Mouse (Mus musculus): ENCODE results near the gene Klhl40. TPM values are rescaled to one million over a fixed set of nuclear protein-coding genes. Genes with fewer than 3 reads are reported as not detected.

The Klhl40 gene
- polyA plus RNA-seq, 2 experiments = 12.4 to 20.8 TPM

GRCm38 (mm10) chr9:121763716-121764115, 13.7 kb upstream of the Klhl40 start:
- Histone ChIP-seq H3K4me3 (replicated peaks; ENCODE audit: low read length) (no peak overlapping the region), H3K36me3 (ENCODE audit: control insufficient read depth, insufficient read depth, low read length) (peaks cover 63% of the 10 kb centered on the region), H3K27ac (replicated peaks; ENCODE audit: low read depth, low read length) (no peak overlapping the region), H3K27me3 (ENCODE audit: control insufficient read depth, insufficient read depth, low read length) (no peaks in the 10 kb centered on the region), H3K9ac (ENCODE audit: low read depth, low read length, severe bottlenecking) (no peak overlapping the region), H3K4me1 (ENCODE audit: control insufficient read depth, insufficient read depth, low read length) (peaks cover 14% of the 10 kb centered on the region), H3K9me3 (ENCODE audit: control insufficient read depth, low read length) (no peaks in the 10 kb centered on the region), H3K4me2 (replicated peaks; ENCODE audit: low read depth, low read length, severe bottlenecking) (no peak overlapping the region)
- no peak for DNase-seq (ENCODE audit: low spot score)
- 91% methylated on average over 19 of the region's 19 CpGs for WGBS
- no peak for TF ChIP-seq POLR2A (IDR thresholded peaks at IDR 0.05; ENCODE audit: borderline replicate concordance, extremely low read depth, insufficient read depth, insufficient read length)
- ATAC-seq (ENCODE audit: low FRiP score, low read depth) = no peak

GRCm38 (mm10) chr9:121765166-121765855, 12.1 kb upstream of the Klhl40 start:
- H3K36me3 ChIP-seq (ENCODE audit: control insufficient read depth, insufficient read depth, low read length) = peaks cover 68% of the 10 kb centered on the region
- DNase-seq (ENCODE audit: low spot score) (no peak), ATAC-seq (ENCODE audit: low FRiP score, low read depth) (no peak)
- H3K4me1 ChIP-seq (ENCODE audit: control insufficient read depth, insufficient read depth, low read length) = peaks cover 12% of the 10 kb centered on the region
- no peaks in the 10 kb centered on the region for H3K9me3 ChIP-seq (ENCODE audit: control insufficient read depth, low read length)
- H3K4me2 ChIP-seq (replicated peaks; ENCODE audit: low read depth, low read length, severe bottlenecking) = no peak overlapping the region
- H3K4me3 ChIP-seq (replicated peaks; ENCODE audit: low read length) = no peak overlapping the region
- no peak overlapping the region for H3K9ac ChIP-seq (ENCODE audit: low read depth, low read length, severe bottlenecking)
- 88% methylated on average over 16 of the region's 16 CpGs for WGBS
- no peak overlapping the region for H3K27ac ChIP-seq (replicated peaks; ENCODE audit: low read depth, low read length)
- no peak for TF ChIP-seq POLR2A (IDR thresholded peaks at IDR 0.05; ENCODE audit: borderline replicate concordance, extremely low read depth, insufficient read depth, insufficient read length)
- H3K27me3 ChIP-seq (ENCODE audit: control insufficient read depth, insufficient read depth, low read length) = no peaks in the 10 kb centered on the region

GRCm38 (mm10) chr9:121772412-121772811, 5.0 kb upstream of the Klhl40 start:
- DNase-seq (ENCODE audit: low spot score) (no peak), ATAC-seq (ENCODE audit: low FRiP score, low read depth) (no peak)
- WGBS = 66% methylated on average over 5 of the region's 5 CpGs
- Histone ChIP-seq H3K9ac (ENCODE audit: low read depth, low read length, severe bottlenecking) (no peak overlapping the region), H3K4me3 (replicated peaks; ENCODE audit: low read length) (no peak overlapping the region), H3K27ac (replicated peaks; ENCODE audit: low read depth, low read length) (no peak overlapping the region), H3K9me3 (ENCODE audit: control insufficient read depth, low read length) (no peaks in the 10 kb centered on the region), H3K27me3 (ENCODE audit: control insufficient read depth, insufficient read depth, low read length) (peaks cover 11% of the 10 kb centered on the region), H3K4me2 (replicated peaks; ENCODE audit: low read depth, low read length, severe bottlenecking) (no peak overlapping the region), H3K36me3 (ENCODE audit: control insufficient read depth, insufficient read depth, low read length) (peaks cover 18% of the 10 kb centered on the region), H3K4me1 (ENCODE audit: control insufficient read depth, insufficient read depth, low read length) (no peaks in the 10 kb centered on the region)
- TF ChIP-seq POLR2A (IDR thresholded peaks at IDR 0.05; ENCODE audit: borderline replicate concordance, extremely low read depth, insufficient read depth, insufficient read length) = no peak

GRCm38 (mm10) chr9:121775951-121776350, 1.5 kb upstream of the Klhl40 start:
- H3K4me3 ChIP-seq (replicated peaks; ENCODE audit: low read length) = no peak overlapping the region
- H3K9ac ChIP-seq (ENCODE audit: low read depth, low read length, severe bottlenecking) = no peak overlapping the region
- H3K4me2 ChIP-seq (replicated peaks; ENCODE audit: low read depth, low read length, severe bottlenecking) = no peak overlapping the region
- no peaks in the 10 kb centered on the region for H3K36me3 ChIP-seq (ENCODE audit: control insufficient read depth, insufficient read depth, low read length)
- TF ChIP-seq POLR2A (IDR thresholded peaks at IDR 0.05; ENCODE audit: borderline replicate concordance, extremely low read depth, insufficient read depth, insufficient read length) = no peak
- no peak overlapping the region for H3K27ac ChIP-seq (replicated peaks; ENCODE audit: low read depth, low read length)
- DNase-seq (ENCODE audit: low spot score) (no peak), ATAC-seq (ENCODE audit: low FRiP score, low read depth) (no peak)
- peaks cover 10% of the 10 kb centered on the region; the same call in 1 of the 2 replicates for H3K4me1 ChIP-seq (ENCODE audit: control insufficient read depth, insufficient read depth, low read length)
- H3K9me3 ChIP-seq (ENCODE audit: control insufficient read depth, low read length) = no peaks in the 10 kb centered on the region
- WGBS = 75% methylated on average over 10 of the region's 10 CpGs
- peaks cover 29% of the 10 kb centered on the region for H3K27me3 ChIP-seq (ENCODE audit: control insufficient read depth, insufficient read depth, low read length)

- H3K4me2 ChIP-seq (replicated peaks; ENCODE audit: low read depth, low read length, severe bottlenecking) = no peak overlapping the region
- TF ChIP-seq POLR2A (IDR thresholded peaks at IDR 0.05; ENCODE audit: borderline replicate concordance, extremely low read depth, insufficient read depth, insufficient read length) = no peak
- H3K27ac ChIP-seq (replicated peaks; ENCODE audit: low read depth, low read length) = no peak overlapping the region
- H3K36me3 ChIP-seq (ENCODE audit: control insufficient read depth, insufficient read depth, low read length) = no peaks in the 10 kb centered on the region
- H3K9ac ChIP-seq (ENCODE audit: low read depth, low read length, severe bottlenecking) = no peak overlapping the region
- peaks cover 10% of the 10 kb centered on the region; the same call in 1 of the 2 replicates for H3K4me1 ChIP-seq (ENCODE audit: control insufficient read depth, insufficient read depth, low read length)
- H3K4me3 ChIP-seq (replicated peaks; ENCODE audit: low read length) = no peak overlapping the region
- H3K27me3 ChIP-seq (ENCODE audit: control insufficient read depth, insufficient read depth, low read length) = peaks cover 29% of the 10 kb centered on the region
- no peak for DNase-seq (ENCODE audit: low spot score)
- H3K9me3 ChIP-seq (ENCODE audit: control insufficient read depth, low read length) = no peaks in the 10 kb centered on the region
- WGBS = 69% methylated on average over 7 of the region's 7 CpGs
- ATAC-seq (ENCODE audit: low FRiP score, low read depth) = no peak
Measured at GRCm38 (mm10) chr9:121776511-121776910, 896 bp upstream of the Klhl40 start.
